In genomic region chr12:71707727-71708369, GRCm38 (mm10) we compare ENCODE assay signal across 8 mouse cellular contexts.
DNase-seq lines count a peak whose midpoint lies in the region; TF ChIP-seq lines count a peak whose summit lies in the region.
"Had no signal": no experiment of that assay in that cellular context is flagged by ENCODE, and none has a peak within 500 bp of the region (broad histone marks: within the 10 kb centered on the region; RNA-seq: fewer than 3 reads in every experiment).

No protein-coding gene starts in this region.

- no peak overlapping the region for H3K4me3 ChIP-seq in cortical plate, adult 2 months (ENCODE audit: insufficient read depth, low read length)
- H3K4me3 ChIP-seq: limb, embryonic 15.5 days had no signal

- TF ChIP-seq POLR2A in cortical plate, adult 2 months (IDR thresholded peaks at IDR 0.05; ENCODE audit: extremely low read depth, insufficient read depth, low read length) = no peak

- H3K27ac ChIP-seq in cortical plate, adult 2 months (ENCODE audit: insufficient read depth, low read length) = no peak overlapping the region
- H3K27ac ChIP-seq: limb, embryonic 15.5 days had no signal

- no peaks in the 10 kb centered on the region for H3K4me1 ChIP-seq in cortical plate, adult 2 months (ENCODE audit: control insufficient read depth, insufficient read depth, low read length)
- H3K4me1 ChIP-seq: limb, embryonic 15.5 days had no signal

- DNase-seq in ES-CJ7 (ENCODE audit: low read depth, low spot score) = peak; percentile 29
- peak; percentile 65 for DNase-seq in adipocyte (ENCODE audit: low spot score)
- DNase-seq in gastrocnemius, postnatal 4 days (ENCODE audit: low spot score in 2 of 2) = peak; percentile 42 to 53
- DNase-seq in layer of hippocampus, adult 11-12 months (ENCODE audit: low spot score) = peak; percentile 79
- DNase-seq in lung, postnatal 25 days (ENCODE audit: low spot score) = peak; percentile 50
- peak; percentile 78 to 80 for DNase-seq in right cerebral cortex, adult 2 months (ENCODE audit: low spot score in 2 of 2)

- peak; percentile 94 for TF ChIP-seq CTCF in cortical plate, adult 2 months (IDR thresholded peaks at IDR 0.05; ENCODE audit: extremely low read depth, insufficient read depth, low read length)

Comparison
In these comparisons a context has a peak if more than half of its experiments do, and no peak if none do; other contexts are left out.
1. DNase-seq: peak in every context shown above with its lines; median percentile 79 in layer of hippocampus, adult 11-12 months; 79 in right cerebral cortex, adult 2 months; 65 in adipocyte; 50 in lung, postnatal 25 days; 48 in gastrocnemius, postnatal 4 days; 29 in ES-CJ7.